Mouse (Mus musculus) heart, adult 2 months (tissue): ENCODE measurements around the gene Car14.

Source experiments
- CTCF ChIP-seq: fragments of 200-600 bp; IDR thresholded peaks from 2 replicates; pipeline ENCODE4 v1.8.1; 2022; ENCODE audit warnings: antibody characterized with exemption, mild to moderate bottlenecking, moderate library complexity
- EP300 ChIP-seq: fragments of 200-500 bp; IDR thresholded peaks from 2 replicates; pipeline ENCODE4 v1.6.1; 2011; ENCODE audit warnings: low read depth, low read length, control low read depth; ENCODE audit not compliant: insufficient read depth

- TF ChIP-seq CTCF, result 0 out of 2 replicates have a peak, but pooled peaks have one; percentile 9
- no peak for TF ChIP-seq EP300
Observed at GRCm38 (mm10) chr3:95953522-95953921, 49.0 kb upstream of the Car14 start.
